Mouse (Mus musculus) cortical plate, adult 2 months (tissue): ENCODE data around the gene Hpcal1.

Experiments used
- CTCF ChIP-seq: fragments of 200-500 bp; IDR thresholded peaks from 2 replicates; pipeline ENCODE4 v1.5.1; 2011; ENCODE audit warnings: mild to moderate bottlenecking, control low read depth, low read length; ENCODE audit not compliant: insufficient read depth; ENCODE audit errors: extremely low read depth
- POLR2A ChIP-seq: fragments of 200-500 bp; IDR thresholded peaks from 2 replicates; pipeline ENCODE4 v1.6.1; 2011; ENCODE audit warnings: mild to moderate bottlenecking, low read length, control low read depth; ENCODE audit not compliant: insufficient read depth; ENCODE audit errors: extremely low read depth

GRCm38 (mm10) chr12:17763054-17763453 is 72.4 kb downstream of the Hpcal1 start:
- TF ChIP-seq CTCF = no peak
- TF ChIP-seq POLR2A = no peak
